Mouse (Mus musculus): ENCODE measurements at regions not wholly inside any gene's neighbourhood (a gene's known extent, or its start where the extent isn't known, plus 50 kb on each side); places are given as distances from the start of the nearest gene placed in this dataset.
A peak's percentile ranks its signal among the peaks of the same experiment; 100 is the strongest.
"Not testable (repeated sequence)": the region's sequence is repeated elsewhere in the genome, so short reads cannot be mapped to it uniquely, and the experiment has no call there.

GRCm38 (mm10) chr15:92994191-92994671, 280.7 kb downstream of the Gxylt1 start:
- DNase-seq: peak; percentile 27

GRCm38 (mm10) chr15:92993538-92994190, 281.3 kb downstream of the Gxylt1 start:
- no peak for DNase-seq

- DNase-seq: no peak
These were observed 299.2 kb downstream of the Gxylt1 start for GRCm38 (mm10) chr15:92975774-92976173.

- DNase-seq: no peak
These were observed 300.0 kb downstream of the Gxylt1 start for GRCm38 (mm10) chr15:92974931-92975330.

- DNase-seq: no peak
These were observed 301.2 kb downstream of the Gxylt1 start for GRCm38 (mm10) chr15:92973651-92974229.

- no peak for DNase-seq
These were observed 309.4 kb downstream of the Gxylt1 start for GRCm38 (mm10) chr15:92965556-92965955.

GRCm38 (mm10) chr15:92964901-92965300, 310.1 kb downstream of the Gxylt1 start:
- no peak for DNase-seq

GRCm38 (mm10) chr15:92964131-92964530, 310.8 kb downstream of the Gxylt1 start:
- no peak for DNase-seq

- not testable (repeated sequence) for DNase-seq
These were observed 324.1 kb downstream of the Gxylt1 start for GRCm38 (mm10) chr15:92950912-92951311.

GRCm38 (mm10) chr15:92946216-92946615, 328.8 kb downstream of the Gxylt1 start:
- no peak for DNase-seq

- no peak for DNase-seq
These were observed 371.2 kb downstream of the Gxylt1 start for GRCm38 (mm10) chr15:92903821-92904220.

- DNase-seq: no peak
These were observed 377.7 kb downstream of the Gxylt1 start for GRCm38 (mm10) chr15:92897277-92897676.

- no peak for DNase-seq
These were observed 379.1 kb downstream of the Gxylt1 start for GRCm38 (mm10) chr15:92895836-92896235.

- DNase-seq: no peak
These were observed 398.5 kb downstream of the Gxylt1 start for GRCm38 (mm10) chr15:92876438-92876837.

- DNase-seq: no peak
These were observed 410.9 kb downstream of the Gxylt1 start for GRCm38 (mm10) chr15:92864106-92864505.

- DNase-seq: no peak
These were observed 424.1 kb downstream of the Gxylt1 start for GRCm38 (mm10) chr15:92850854-92851253.

GRCm38 (mm10) chr15:92840035-92840434, 434.9 kb downstream of the Gxylt1 start:
- no peak for DNase-seq

GRCm38 (mm10) chr15:92839611-92840010, 435.4 kb downstream of the Gxylt1 start:
- no peak for DNase-seq

GRCm38 (mm10) chr15:92826136-92826535, 429.5 kb downstream of the Pdzrn4 start:
- no peak for DNase-seq
